Mouse (Mus musculus) adipocyte (in vitro differentiated cells): Measurements from ENCODE around the gene Zmiz1.

Experiments
- DNase-seq: peaks from one replicate; pipeline ENCODE4 v3.0.0-alpha.2; 2016; ENCODE audit warnings: low spot score

Zmiz1 gene

DNA sequence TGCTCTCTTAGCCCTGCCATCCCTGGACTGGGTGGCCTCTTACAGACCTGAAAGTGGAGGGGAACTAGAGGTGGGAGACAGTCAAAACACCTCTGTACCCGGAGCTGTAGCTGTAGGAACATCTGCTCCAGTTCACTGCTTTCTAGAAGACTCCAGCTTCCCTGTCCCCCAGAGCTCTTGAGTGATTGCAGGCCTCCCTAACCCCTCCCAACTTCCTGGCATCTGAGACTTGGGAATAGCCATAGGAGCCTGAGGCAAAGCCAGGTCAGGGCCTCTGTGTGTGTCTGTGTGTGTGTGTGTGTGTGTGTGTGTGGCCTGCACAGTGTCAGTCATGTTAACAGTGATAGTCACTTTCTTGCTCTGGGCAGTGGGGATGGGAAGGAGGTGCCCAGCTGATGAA, 102.7 kb downstream of the Zmiz1 start:
- no peak for DNase-seq

- no peak for DNase-seq
Observed at GRCm38 (mm10) chr14:25562447-25562846, 103.5 kb downstream of the Zmiz1 start.

- no peak for DNase-seq
Observed at GRCm38 (mm10) chr14:25562909-25563308, 103.9 kb downstream of the Zmiz1 start.

DNA sequence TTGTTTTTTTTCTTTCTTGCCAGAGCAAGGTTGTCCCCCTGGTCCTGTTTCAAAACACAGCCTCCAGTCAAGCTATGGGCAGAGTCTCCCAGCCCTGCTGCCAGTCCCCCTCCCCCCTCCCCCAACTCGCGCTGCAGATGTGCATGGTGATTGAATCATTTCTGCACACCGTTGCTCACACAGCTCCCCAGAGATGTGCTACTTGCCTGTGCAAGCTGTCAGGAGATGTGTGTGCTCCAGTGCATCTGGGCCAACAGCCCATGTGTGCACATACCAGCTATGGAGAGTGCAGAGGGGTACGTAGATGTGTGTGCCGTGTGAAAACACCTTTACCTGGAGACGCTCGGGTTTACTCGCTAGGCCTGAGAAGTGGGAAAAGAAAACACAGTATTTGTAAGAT, 105.6 kb downstream of the Zmiz1 start:
- no peak for DNase-seq

GRCm38 (mm10) chr14:25565344-25566088, 106.5 kb downstream of the Zmiz1 start:
- peak; percentile 54 for DNase-seq

GRCm38 (mm10) chr14:25567245-25567644, 108.3 kb downstream of the Zmiz1 start:
- peak; percentile 30 for DNase-seq

DNA sequence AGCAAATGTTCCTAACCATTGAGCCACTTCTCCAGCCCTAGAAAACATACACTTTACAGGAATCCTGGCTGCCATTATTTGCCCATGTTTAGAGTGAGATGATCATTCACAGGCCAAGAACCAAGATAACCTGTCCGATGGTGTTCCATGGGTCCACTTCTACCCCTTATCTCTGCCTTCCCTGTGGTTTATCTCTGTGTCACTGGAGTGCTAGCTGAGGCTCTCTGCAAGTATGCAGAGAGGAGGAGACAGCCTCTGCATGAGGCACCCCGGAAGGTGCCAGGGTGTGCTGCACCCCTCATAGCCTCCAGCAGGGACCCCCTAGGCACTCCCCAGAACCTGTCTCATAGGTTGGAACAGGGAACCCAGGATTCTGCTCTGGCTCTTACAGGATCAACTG, 108.9 kb downstream of the Zmiz1 start:
- no peak for DNase-seq

GRCm38 (mm10) chr14:25574047-25574870, 115.3 kb downstream of the Zmiz1 start:
- no peak for DNase-seq

DNA sequence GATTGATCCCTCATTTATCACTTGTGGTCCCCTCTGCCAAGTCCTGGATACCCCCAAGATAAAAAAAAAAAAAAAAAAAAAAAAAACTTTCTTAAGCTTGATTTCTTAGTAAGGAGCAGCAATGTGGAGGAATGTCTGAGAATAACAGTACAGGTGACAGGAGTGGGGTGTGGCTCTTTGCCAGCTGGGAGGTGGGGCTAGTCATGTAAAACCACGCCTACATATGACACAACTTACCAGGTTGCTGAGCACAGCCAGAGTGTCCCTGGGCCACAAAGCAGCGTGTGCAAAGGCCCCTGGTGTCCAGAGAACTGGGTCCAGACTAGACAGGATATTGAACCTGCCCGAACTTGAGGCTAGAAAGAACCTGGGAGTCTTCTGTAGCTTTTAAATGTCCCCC, 117.7 kb downstream of the Zmiz1 start:
- DNase-seq, result no peak

GRCm38 (mm10) chr14:25577431-25577830, 118.4 kb downstream of the Zmiz1 start:
- DNase-seq, result no peak

- DNase-seq, result peak; percentile 85
Observed at GRCm38 (mm10) chr14:25579597-25579996, 120.6 kb downstream of the Zmiz1 start.

- no peak for DNase-seq
Observed at GRCm38 (mm10) chr14:25580397-25580796, 121.4 kb downstream of the Zmiz1 start.

DNA sequence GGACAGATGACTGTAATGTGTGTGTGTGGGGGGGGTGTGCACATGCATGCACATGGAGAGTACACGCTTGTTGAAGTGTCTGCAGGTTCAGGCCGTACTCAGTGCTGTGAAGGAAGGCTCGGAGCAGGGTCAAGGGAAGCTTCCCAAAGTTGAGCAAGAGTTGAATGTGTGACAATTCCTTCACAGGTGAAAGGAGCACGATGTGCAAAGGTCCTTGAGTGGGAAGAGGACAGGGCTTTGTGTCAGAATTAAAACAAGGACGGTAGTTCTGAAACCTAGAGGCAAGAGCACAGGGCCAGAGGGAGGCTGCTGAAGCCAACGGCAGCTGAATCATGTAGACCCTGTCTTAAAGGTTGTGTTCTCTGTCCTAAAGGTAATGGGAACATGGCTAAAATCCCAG, 123.6 kb downstream of the Zmiz1 start:
- DNase-seq, result no peak

DNA sequence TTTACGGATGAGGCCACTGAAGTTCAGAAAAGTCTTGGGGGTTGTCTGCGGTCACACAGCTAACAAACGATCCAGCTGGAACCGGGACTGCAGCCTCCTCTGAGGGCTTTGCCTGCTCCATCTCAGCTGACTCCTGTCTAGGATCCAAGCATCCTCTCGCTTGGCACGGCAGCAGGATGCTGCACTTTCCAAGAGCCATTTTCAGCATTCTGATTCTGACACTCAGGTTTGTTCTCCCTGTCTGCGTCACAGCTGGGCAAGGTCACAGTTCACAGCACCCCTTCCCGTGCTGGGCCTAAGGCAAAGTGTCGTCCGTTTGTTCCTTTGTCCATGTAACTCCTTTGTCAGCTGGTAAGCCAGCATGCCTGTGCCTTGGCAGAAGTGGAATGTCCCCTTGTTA, 124.9 kb downstream of the Zmiz1 start:
- DNase-seq, result no peak

- DNase-seq, result no peak
Observed at GRCm38 (mm10) chr14:25585545-25586301, 126.7 kb downstream of the Zmiz1 start.

GRCm38 (mm10) chr14:25586846-25587486, 128.0 kb downstream of the Zmiz1 start:
- no peak for DNase-seq

DNA sequence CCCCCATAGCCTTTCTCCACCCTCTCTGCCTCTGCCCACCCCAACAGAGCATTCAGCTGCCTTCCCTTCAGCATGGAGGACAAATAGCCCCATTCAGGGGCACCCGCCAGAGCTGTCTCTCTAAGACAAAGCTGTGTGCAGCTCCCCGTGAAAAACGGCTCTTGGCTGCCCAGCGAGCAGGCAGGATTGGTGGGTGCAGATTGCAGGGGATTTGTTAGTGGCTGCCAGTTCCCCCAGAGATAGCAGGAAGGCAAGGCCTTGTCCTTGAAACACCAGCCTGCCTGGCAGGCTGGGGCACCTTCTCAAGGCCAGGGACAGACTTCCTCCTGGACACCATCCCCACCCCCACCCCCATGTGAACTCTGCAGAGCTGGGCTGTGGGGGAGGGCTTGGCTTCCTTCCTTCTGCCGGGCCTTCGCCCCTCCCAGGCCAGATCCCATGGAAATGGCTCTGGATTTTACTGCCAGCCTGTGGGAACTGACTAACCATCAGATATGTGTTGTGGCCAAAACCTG, 128.6 kb downstream of the Zmiz1 start:
- peak; percentile 66 for DNase-seq

- DNase-seq, result peak; percentile 29
Observed at GRCm38 (mm10) chr14:25588156-25588555, 129.2 kb downstream of the Zmiz1 start.

DNA sequence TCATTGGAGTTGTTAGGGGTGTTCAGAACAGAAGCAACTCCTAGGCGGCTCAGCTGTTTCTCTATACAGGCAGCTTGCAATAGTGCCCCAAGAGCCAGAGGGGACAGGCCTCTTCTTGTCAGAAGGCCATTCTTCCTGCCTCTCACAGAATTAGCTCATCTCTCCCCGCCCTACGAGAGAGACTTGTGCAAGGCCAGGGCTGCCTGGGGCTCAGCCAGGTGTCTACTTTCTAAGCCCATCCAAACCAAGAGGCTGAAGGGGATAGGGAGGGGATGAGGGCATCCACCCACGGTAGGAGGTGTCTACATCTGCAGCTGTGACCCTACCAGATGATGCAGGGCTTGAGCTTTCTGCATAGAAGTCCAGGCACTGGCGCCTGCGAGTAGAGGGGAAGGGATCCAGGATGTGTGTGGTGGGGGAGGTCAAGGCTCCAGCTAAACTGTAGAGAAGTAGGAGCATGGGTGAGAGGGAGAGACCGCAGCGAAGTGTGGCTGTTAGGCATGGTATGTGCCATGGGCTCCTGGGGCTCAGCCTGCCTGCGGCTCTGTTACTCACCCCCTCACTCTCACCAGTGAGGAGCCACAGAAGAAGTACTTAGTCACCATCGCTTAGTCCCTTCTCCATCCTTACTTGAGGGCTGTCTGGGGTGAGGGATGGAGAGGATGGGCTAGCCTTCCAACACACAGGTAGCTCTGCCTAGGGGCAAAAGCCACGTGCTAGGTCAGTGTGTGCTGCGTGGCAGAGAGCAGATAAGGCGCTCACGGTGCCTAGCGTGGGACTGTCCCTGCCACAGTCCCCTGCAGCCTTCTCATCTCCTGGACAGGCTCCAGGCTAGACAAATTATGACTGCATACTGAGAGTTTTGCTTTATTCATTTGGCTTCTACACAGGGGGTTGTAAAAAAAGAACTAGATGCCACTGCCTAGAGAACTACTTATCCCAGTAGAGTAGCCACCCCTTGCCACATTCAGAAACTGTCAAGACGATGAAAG, 130.3 kb downstream of the Zmiz1 start:
- peak; percentile 27 for DNase-seq

DNA sequence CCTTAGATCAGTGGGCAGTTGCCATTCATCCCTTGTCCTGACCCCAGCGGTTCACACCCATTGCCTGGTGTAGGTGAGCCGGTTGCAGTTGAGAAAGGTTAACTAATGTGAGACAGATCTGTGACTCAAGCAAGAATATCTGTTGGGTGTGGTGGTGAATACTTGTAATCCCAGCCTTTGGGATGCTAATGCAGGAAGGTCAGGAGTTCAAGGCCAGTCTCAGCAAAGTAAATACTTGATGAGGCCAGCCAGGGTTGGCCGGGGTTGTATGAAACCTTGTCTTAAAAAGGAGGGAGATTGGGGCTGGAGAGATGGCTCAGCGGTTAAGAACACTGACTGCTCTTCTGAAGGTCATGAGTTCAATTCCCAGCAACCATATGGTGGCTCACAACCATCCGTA, 132.0 kb downstream of the Zmiz1 start:
- DNase-seq, result no peak

DNA sequence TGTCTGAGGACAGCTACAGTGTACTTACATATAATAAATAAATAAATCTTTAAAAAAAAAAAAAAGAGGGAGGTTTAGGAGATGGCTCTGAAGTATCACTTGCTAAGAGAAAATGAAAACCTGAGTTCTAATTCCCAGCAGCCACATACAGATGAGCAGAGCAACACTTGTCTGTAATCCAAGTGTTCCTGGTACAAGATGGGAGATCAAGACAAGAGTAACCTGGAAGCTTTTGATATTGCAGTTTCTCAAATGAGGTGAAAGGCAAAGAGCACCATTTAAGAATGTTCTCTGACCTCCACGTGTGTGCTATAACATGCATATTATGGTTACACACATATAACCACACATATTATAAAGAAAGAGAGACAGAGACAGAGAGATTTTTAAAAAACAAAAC, 132.4 kb downstream of the Zmiz1 start:
- DNase-seq, result no peak
